Mouse (Mus musculus) stomach, embryonic 14.5 days (tissue): ENCODE measurements around the gene Mobp. TPM values are rescaled to one million over a fixed set of nuclear protein-coding genes. Genes with fewer than 3 reads are reported as not detected.
"Not testable (repeated sequence)": the region's sequence is repeated elsewhere in the genome, so short reads cannot be mapped to it uniquely, and the experiment has no call there.

Source experiments
- ATAC-seq: fragments of 200-750 bp; cut with Nextera tagmentation; 2 replicates; pipeline ENCODE4 v1.8.0; 2017; ENCODE audit warnings: low read depth, moderate TSS enrichment; ENCODE audit not compliant: insufficient number of reproducible peaks, insufficient read depth, low FRiP score
- H3K27ac ChIP-seq: fragments of 300-500 bp; sonication (generic); 2 replicates; pipeline ENCODE4 v1.5.1; 2014; ENCODE audit warnings: mild to moderate bottlenecking, low read length, moderate library complexity, mixed read lengths
- H3K27me3 ChIP-seq: fragments of 300-500 bp; sonication (generic); 2 replicates; pipeline ENCODE4 v1.6.1; 2014; ENCODE audit warnings: low read length, control low read depth, mixed read lengths; ENCODE audit not compliant: control insufficient read depth, insufficient read depth
- H3K36me3 ChIP-seq: fragments of 300-500 bp; sonication (generic); 2 replicates; pipeline ENCODE4 v1.6.1; 2014; ENCODE audit warnings: mild to moderate bottlenecking, control low read depth, low read length, moderate library complexity, mixed read lengths; ENCODE audit not compliant: control insufficient read depth, insufficient read depth
- H3K4me1 ChIP-seq: fragments of 300-500 bp; sonication (generic); 2 replicates; pipeline ENCODE4 v1.6.1; 2014; ENCODE audit warnings: low read length, control low read depth, mixed read lengths; ENCODE audit not compliant: control insufficient read depth, insufficient read depth
- H3K4me2 ChIP-seq: fragments of 300-500 bp; sonication (generic); replicated peaks from 2 replicates; pipeline ENCODE4 v1.6.1; 2014; ENCODE audit warnings: low read depth, low read length, control low read depth
- H3K4me3 ChIP-seq: fragments of 300-500 bp; sonication (generic); 2 replicates; pipeline ENCODE4 v1.5.1; 2014; ENCODE audit warnings: low read depth, low read length, control low read depth
- H3K9ac ChIP-seq: fragments of 300-500 bp; sonication (generic); replicated peaks from 2 replicates; pipeline ENCODE4 v1.6.1; 2014; ENCODE audit warnings: low read depth, mild to moderate bottlenecking, control low read depth, low read length, moderate library complexity, mixed read lengths
- H3K9me3 ChIP-seq: fragments of 300-500 bp; sonication (generic); 2 replicates; pipeline ENCODE4 v1.6.1; 2016; ENCODE audit warnings: low read depth, low read length, control low read depth; ENCODE audit not compliant: control insufficient read depth
- WGBS: fragments of 180-500 bp; shearing (Covaris S2); extraction: QIAGEN DNeasy Blood & Tissue Kit; methylation state at CpG from one replicate; pipeline ENCODE4 v1.1.7; 2014; 5-methylcytosine and 5-hydroxymethylcytosine counted together
- polyA plus RNA-seq: library from polyadenylated mRNA; unstranded; fragments of >200 nt; fragmentation: Nextera tagmentation; extraction: Ambion mirVana; gene quantifications from 2 replicates; pipeline ENCODE4 v1.2.1, GENCODE M21; 2014

The Mobp gene
- polyA plus RNA-seq = not detected in 2 replicates

DNA sequence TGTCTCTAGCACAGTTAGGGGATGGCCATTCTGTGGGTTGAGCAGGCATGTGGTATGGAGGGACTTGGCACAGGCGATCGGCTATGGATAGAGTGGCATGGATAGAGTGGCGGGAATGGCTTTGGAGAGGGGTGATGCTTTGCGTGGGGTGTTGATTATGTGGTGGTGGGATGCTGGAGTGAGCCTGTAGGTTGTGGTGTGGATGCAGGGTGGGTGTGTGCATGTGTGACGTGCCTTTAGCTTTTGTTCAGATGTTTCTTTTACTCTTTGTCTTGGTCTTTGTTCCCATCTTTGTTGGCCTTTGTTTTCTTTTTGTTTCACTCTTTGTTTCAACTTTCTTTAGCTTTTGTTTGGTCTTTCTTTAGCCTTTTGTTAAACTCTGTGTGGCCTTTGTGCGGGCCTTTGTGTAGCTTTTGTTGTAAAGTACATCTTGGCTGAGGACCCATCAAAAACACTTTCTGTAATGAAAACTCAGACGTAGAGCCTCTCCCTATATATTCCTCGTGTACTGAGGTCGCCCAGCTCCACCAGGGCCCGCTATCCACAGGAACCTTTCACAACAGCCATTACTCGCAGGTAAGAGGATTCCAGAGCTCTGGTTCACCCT is at the start of gene Mobp:
Mobp (plus strand) TSS at position 486 of the 607 bp plus-strand sequence.
- Histone ChIP-seq H3K4me3 (no peak within 1 kb of the TSS), H3K9ac (no peak within 1 kb of the TSS), H3K9me3 (no peaks in the 10 kb centered on the region), H3K36me3 (no peaks in the 10 kb centered on the region), H3K27me3 (no peaks in the 10 kb centered on the region), H3K4me1 (no peaks in the 10 kb centered on the region), H3K4me2 (no peak within 1 kb of the TSS), H3K27ac (no peak within 1 kb of the TSS)
- no peak for ATAC-seq
- 76% methylated on average over 11 of the region's 11 CpGs for WGBS

DNA sequence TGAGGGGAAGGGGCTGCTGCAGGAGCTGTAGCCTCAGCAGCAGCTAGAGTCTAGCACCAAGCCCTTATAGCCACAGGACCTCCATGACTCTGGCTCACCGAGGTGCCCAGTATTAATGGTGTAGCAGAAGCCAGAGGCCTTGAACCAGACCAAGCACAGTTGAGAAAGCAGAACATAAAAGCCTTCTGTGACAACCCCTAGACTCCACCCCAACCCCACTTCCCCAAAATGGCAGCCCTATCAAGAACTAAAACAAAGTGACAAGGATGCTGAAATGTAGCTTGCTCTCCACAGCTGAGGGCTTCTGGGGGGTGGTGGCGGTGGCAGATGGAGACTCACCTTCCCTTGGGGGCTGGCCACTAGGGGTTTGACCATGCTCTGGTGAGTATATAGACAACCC is 48.3 kb upstream of the Mobp start:
- Histone ChIP-seq H3K9ac (no peak overlapping the region), H3K27me3 (no peaks in the 10 kb centered on the region), H3K36me3 (no peaks in the 10 kb centered on the region), H3K4me2 (no peak overlapping the region), H3K4me1 (no peaks in the 10 kb centered on the region), H3K9me3 (no peaks in the 10 kb centered on the region), H3K27ac (no peak overlapping the region), H3K4me3 (no peak overlapping the region)
- WGBS = 93% methylated on average over 2 of the region's 2 CpGs
- ATAC-seq = no peak

DNA sequence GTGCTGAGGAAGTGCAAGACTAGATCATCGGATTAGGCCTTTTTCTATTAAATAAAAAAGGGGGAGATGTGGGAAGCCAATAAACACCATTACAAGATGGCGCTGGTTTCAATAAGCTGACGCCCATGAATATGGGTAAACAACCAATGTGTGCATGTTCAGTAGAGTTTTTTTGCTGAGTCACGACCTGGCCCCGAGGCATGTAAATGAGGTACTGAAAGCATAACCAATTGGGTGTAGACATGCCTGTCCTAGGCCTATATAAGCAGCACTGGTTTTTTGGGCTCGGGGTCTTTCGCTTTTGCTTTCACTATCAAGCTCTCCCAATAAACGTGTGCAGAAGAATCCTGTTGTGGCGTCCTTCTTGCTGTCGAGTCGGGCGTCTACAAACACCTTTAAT is 40.6 kb upstream of the Mobp start:
- 95% methylated on average over 12 of the region's 12 CpGs for WGBS
- H3K9me3 ChIP-seq, ATAC-seq, H3K4me1 ChIP-seq, H3K27me3 ChIP-seq, H3K27ac ChIP-seq, H3K4me3 ChIP-seq, H3K36me3 ChIP-seq, H3K4me2 ChIP-seq, H3K9ac ChIP-seq: not testable (repeated sequence)

DNA sequence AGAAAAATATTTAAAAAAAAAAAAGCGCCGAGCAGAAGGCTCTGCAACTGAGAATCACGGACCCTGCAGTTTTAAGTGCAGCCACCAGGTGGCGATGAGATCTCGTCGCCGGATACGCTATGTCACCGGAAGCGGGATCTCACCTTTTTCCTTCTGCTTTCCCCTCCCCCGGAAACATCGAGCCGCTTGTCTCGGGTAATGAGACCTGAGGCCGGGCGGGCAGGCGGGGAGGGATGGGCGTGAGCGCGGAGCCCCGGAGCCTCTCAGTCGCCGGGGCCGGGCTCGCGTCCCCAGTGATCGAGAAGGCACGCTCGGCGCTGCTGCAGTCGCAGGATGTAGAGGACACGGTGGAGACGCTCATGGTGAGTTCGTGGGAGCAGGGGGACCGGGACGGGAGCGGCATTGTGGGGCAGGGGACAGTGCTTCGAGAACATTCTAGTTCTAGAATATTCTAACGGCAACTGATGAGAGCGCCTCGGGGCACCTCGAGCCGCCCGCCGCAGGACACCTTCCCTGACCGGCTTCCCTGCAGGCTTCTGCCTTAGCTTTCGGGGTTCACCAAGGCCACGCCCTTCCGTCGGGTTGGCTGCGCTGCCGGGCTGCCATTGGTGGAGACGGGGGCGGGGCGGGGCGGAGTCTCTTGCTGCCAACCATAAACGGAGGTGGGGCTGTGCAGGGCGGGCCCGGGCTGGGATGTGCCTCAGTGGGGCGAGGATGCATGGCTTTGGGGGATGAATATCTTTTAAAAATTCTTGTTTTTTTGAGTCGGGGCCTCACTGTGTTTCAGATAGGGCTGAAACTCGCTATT is 39.1 kb upstream of the Mobp start, which contains the start of gene Slc25a38:
Slc25a38 (plus strand) TSS at position 164 of the 808 bp plus-strand sequence.
- 1% methylated on average over 62 of the region's 62 CpGs for WGBS
- peak; percentile 97 for ATAC-seq
- Histone ChIP-seq H3K9ac (peak within 1 kb of the TSS; percentile 68), H3K27me3 (no peaks in the 10 kb centered on the region), H3K4me3 (peak within 1 kb of the TSS; percentile 84), H3K9me3 (no peaks in the 10 kb centered on the region), H3K4me1 (0 out of 2 replicates have a peak, but pooled peaks cover 3% of the 10 kb centered on the region), H3K36me3 (no peaks in the 10 kb centered on the region), H3K4me2 (peak within 1 kb of the TSS; percentile 63), H3K27ac (peak within 1 kb of the TSS; percentile 96)

DNA sequence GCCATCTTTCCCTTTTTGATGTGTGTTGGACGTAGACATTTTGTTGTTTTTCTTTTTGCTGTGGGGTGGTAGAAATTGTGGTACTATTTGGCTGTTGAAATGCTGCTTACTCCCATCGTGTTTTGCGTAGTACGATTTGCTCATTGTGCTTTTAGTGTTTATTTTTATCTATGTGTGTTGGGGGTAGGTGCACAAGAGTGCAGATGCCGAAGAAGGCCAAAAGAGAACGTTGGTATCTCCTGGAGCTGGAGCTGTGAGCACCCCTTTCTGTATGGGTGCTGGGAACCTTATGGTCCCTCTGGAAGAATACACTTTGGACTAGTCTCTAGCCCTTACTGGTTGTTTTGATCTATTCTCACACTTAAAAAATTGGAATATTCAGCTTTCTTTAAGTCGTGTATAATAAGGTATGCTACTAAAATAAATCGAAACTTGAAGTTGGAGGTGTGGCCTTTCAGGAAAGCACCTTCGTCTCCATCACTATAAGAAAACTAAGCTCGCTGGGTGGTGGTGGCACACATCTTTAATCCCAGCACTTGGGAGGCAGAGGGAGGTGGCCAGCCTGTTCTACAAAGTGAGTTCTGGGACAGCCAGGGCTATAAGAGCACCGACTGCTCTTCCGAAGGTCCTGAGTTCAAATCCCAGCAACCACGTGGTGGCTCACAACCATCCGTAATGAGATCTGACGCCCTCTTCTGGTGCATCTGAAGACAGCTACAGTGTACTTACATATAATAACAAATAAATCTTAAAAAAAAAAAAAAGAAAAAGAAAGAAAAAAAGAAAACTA is 38.2 kb upstream of the Mobp start:
- WGBS = 73% methylated on average over 15 of the region's 15 CpGs
- Histone ChIP-seq H3K4me3 (peak overlapping the region; percentile 84), H3K27ac (peak overlapping the region; percentile 96; the same call in 1 of the 2 replicates), H3K36me3 (no peaks in the 10 kb centered on the region), H3K4me1 (0 out of 2 replicates have a peak, but pooled peaks cover 6% of the 10 kb centered on the region), H3K4me2 (peak overlapping the region; percentile 63), H3K9ac (peak overlapping the region; percentile 68; the same call in 1 of the 2 replicates), H3K27me3 (no peaks in the 10 kb centered on the region), H3K9me3 (no peaks in the 10 kb centered on the region)
- no peak for ATAC-seq

DNA sequence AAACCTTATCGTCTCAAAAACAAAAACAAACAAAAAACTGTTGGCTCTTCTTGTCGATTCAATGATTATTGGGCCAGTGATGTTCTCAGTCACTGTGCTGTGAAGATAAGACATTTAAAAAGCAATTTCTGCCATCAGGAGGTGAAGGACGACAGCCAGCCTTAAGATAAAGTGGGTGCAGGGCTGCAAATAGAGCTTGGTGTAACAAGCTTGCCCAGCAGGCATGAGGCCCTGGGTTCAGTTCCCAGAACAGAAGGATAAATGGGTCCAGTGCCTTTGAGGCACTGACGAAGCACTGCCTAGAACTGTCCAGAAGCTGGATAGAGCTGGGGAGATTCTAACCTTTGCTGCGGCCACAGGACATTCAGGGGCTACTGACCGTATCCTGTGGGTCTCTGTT is 37.0 kb upstream of the Mobp start:
- no peak overlapping the region for H3K4me2 ChIP-seq
- H3K4me3 ChIP-seq = no peak overlapping the region
- no peaks in the 10 kb centered on the region; the same call in 1 of the 2 replicates for H3K36me3 ChIP-seq
- H3K9ac ChIP-seq = no peak overlapping the region
- H3K27me3 ChIP-seq = no peaks in the 10 kb centered on the region
- no peak for ATAC-seq
- no peak overlapping the region for H3K27ac ChIP-seq
- 93% methylated on average over 6 of the region's 6 CpGs for WGBS
- H3K9me3 ChIP-seq = no peaks in the 10 kb centered on the region
- 0 out of 2 replicates have a peak, but pooled peaks cover 6% of the 10 kb centered on the region for H3K4me1 ChIP-seq

DNA sequence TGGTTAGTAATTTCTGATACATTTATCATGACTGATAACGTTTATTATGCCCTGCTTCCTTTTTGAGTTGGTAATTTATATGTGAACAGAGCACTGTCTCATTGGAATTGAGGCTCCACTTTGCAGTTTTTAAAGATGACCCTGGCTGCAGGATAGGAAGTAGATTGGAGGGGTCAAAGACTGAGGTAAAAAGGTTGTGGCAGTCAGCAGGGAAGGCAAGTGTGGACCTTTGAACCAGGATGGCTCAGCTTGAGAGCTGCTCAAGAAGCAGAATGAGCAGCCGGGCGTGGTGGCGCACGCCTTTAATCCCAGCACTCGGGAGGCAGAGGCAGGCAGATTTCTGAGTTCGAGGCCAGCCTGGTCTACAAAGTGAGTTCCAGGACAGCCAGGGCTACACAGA is 36.1 kb upstream of the Mobp start:
- ATAC-seq = no peak
- Histone ChIP-seq H3K27me3 (no peaks in the 10 kb centered on the region), H3K4me2 (no peak overlapping the region), H3K9me3 (no peaks in the 10 kb centered on the region), H3K9ac (no peak overlapping the region), H3K27ac (no peak overlapping the region), H3K36me3 (no peaks in the 10 kb centered on the region; the same call in 1 of the 2 replicates), H3K4me3 (no peak overlapping the region), H3K4me1 (0 out of 2 replicates have a peak, but pooled peaks cover 6% of the 10 kb centered on the region)
- 91% methylated on average over 6 of the region's 7 CpGs for WGBS
